Mouse (Mus musculus) natural killer cell, adult 2 months (primary cell): ENCODE results near the gene Emc7.

ENCODE experiments used
- DNase-seq, 2 experiments: peaks; one replicate each; pipeline ENCODE4 v3.0.0; 2022; ENCODE audit warnings: low spot score in 2 of 2

Gene Emc7

DNA sequence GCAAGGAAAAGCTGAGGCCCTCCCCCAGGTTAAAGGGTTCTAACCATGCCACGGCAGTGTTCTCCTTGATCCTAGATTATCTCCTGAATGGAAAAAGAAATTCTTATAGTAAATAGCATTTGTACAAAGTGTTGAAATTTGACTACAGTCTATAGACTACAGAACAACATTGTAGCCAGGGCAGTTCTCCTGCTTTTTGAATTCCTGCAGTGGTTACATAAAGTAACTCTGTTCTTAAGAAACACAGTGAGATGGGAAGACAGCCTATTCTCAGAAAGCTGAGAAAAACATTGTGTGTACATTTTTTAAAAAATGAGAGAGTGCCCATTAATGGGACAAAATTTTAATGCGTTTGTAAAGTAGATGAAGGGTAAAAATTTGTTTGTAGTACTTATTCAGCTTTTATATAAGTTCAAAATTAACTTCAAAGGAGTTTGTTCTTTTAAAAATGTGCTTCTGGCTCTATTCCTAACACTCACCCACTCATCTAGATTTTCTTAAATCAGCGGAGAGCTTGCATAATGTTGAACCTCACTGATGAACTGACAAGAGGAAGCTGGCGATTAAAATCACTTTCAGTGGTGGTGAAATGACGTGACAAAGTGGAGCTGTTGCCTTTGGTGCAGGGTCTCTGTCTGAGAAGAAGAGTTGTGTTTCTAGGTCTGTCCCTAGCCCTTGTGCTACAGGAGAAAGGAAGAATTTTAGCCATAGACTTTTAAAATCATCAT is 20.4 kb downstream of the Emc7 start:
- DNase-seq, result no peak

DNA sequence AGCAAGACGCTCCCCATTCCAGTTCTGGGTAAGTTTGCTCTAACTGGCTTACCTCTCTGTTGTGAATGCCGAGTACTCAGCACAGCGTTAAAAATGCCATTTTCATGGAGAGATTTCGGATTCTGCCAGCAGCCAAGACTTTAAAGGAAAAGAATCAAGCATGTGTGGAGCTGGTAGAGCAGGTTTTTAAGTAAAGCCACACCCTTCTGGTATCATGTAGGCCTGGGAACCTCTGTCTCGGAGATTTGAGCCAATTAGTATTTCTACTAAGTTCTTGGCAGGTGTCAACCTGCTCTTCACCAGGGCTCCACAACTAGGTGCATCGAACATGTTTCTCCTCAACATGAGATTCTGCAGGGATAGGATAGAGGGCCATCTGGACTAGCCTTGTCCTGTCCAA is 21.8 kb downstream of the Emc7 start:
- DNase-seq, result no peak

DNA sequence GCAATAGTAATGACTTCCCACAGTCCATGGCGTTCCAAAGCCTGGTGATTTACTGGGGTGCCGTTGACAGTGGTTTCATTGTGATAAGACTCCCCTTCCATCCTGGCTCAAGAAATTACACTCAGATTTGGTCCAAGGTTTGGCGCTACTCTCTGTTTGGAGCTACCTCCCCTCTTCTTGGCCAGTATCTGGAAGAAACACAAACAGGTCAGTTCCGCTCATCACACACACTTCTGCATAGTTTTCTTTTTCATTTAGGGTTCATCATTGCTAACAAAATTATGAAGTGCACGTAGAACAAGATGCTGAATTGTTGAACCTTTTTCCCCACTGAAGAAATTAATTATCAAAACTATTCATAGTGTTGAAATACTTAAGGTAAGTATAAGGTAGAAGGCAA is 25.9 kb downstream of the Emc7 start, which contains the start of gene Chrm5:
Gene Chrm5 (minus strand): TSS at position 101 of the 400 bp plus-strand sequence.
- DNase-seq, result no peak

DNA sequence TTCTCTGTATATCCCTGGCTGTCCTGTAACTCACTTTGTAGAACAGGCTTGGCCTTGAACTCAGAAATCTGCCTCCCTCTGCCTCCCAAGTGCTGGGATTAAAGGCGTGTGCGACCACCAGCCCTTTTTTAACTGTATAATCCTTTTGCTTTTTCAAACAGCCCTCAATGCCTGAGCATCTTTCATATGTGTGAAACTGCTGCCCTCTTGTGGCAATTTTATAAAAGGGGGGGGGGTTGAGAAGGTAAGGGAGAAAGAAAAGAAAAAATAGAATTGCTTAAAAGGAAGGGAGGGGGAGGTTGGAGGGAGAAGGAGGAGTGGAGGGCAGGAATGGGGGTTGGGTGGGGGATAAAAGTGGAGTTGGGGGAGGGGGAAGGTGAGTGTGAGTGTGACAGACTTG is 26.8 kb downstream of the Emc7 start:
- peak in 1 of 2 experiments; percentile 17 for DNase-seq

DNA sequence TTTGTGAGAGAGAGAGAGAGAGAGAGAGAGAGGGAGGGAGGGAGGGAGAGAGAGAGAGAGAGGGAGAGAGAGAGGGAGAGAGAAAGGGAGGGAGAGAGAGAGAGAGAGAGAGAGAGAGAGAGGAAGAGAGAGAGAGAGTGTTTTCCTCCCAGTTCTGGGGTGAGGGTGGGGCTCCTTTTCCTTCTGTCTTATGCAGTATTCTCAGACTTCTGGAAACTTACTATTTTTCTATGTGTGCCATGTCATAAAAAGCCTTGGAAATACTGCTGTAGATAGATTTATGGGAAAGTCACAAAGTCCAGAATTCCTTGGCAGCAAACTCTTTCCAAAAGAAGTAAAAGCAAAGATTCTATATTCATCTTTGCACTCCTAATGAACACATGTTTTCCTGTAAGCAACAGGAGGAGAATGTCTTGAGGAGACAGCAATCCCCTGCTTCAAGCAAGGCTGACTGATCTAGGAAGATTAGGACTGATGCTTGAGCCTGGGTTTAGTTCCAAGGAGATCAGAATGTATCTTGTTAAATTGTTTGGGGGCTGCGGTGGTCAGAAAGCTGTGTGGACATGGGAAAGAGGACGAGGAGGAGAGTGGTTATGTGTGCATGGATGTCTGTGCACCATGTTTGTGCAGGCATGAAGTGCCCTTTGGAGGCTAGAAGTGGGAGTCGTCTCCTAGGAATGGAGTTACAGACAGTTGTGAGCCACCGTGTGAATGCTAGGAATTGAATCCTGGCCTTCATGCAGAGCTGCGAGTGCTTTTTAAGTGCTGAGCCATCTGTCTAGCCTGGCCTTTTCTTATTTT is 27.9 kb downstream of the Emc7 start:
- DNase-seq, result no peak

DNA sequence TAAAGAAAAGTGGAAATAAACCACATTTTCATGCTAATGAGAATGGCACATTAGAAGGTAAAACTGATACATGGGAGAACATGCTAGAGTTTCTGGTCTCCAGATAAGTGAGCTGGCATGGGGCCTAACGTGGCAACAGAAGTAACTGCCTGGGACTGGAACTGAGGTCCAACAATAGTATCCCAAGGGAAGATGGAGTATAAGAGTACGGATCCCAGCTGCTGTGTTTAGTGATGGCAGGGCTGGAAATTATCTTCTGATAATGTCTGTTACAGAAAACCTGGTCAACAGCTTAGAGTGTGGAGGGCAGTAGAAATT is 28.5 kb downstream of the Emc7 start:
- no peak for DNase-seq

DNA sequence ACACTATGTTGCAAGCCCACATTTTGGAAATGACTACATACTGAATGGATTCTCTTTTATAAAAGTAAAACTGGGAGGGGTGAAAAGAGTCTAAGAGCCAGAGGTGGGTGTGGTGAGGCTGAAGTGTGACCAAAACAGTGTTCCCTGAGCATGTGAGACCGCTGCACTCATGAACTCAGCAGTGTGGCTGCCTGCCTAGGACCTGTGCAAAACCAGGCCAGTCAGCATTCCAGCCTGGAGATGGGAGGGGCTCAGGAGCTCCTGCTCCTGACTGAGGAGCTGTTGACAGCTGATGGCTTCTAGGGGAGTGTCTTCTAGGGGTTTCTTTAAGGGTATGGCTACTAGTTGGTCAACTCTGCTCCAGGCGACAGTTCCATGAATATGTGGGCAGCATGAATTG is 30.1 kb downstream of the Emc7 start:
- no peak for DNase-seq

DNA sequence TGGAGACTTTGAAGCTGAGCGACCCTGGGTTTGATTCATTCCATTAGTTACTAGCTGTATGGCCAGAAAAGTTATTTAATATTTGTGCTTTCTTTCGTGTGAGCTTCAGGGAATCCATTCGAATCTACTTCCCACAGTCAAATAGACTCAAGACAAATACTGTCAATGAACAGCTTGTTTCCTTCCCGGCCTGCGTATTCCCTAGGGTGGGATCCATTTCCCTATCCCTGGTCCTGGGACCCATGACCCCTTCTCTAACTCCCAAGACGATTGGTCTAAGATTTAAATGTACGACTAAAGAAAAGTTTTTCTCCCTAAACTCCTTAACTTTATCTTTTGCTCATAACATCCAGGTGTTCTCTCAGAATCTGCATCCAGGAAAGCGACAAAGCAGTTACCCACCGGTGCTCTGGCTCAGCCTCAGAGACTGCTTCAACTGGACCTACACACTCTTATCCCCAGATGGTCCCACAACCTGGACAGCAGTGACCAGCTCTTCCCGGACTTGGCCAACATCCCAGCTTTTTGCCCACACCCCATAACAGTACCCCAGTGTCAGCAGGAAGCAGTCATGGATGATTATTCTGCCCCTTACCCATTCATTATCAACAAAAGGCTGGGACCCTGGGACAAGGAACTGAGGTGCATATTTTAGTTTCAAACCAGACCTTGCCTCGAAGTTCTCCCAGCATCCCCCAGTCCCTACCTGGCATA is 35.8 kb downstream of the Emc7 start:
- no peak for DNase-seq

DNA sequence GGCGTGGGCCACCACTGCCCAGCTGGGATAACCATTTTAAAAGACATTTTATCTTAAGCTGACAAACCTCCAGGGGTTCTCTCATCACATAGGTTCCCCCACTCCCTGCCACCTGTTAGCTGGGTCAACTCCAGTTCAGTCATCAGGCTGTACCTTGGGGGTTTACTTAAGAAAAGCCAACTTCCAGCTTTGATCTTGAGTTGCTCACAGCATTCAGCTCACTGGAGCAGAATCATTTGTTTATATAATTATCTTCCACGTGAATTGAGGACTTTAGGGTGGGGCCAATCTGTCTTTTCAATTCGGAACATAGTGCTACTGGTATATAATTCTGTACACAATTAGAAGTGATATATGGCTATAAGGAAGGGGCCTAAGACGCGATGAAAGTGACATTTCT is 36.8 kb downstream of the Emc7 start:
- DNase-seq, result no peak

DNA sequence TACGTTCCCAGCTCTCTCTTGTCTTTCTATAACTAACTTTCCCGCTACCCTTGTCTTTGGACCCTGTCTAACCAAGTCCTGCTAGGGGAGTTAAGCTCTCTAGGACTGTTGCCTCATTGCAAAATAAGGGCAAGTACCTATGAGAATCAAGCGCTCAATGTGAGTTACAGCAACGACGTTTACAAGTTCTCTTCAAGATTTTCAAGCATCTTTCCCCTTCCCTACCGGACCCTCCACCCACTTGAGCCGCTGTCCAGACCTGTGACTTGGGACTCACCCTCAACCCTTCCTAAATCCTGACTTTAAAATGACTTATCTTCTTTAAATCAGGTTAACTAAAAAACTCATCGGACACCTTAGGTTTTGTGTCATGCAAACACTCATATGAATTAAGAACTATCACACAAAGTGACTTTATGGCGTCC is 37.6 kb downstream of the Emc7 start:
- peak in 1 of 2 experiments; percentile 10 for DNase-seq

DNA sequence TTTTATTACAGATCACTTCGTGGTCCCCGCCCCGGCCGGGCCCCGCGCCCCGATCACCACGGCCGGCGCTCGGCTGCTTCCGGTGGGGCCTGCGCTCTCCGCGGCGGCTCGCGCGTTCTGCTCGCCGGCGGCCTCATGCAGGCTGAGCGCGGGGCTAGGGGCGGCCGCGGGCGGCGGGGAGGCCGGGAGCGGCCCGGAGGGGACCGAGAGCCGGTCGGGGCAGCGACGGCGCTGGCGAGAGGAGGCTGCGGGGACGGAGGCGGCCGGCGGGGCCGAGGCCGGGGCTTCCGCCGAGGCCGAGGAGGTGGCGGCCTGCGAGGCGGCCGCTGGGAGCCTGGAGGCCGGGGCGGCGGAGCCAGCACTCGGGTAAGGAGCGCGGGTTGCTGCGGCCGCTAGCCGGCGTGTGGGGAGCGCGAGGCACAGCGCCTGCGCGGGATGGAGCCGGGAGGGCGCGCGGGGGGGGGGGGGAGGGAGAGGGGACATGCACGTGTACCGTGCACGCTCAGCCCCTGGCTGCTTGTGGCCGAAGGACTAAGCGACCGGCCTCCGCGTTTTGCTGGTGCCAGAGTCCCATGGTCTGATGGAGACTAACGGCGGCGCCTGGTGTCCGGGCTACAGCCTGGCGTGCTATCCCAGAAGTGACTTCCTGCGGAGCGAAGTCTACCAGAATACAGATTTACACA is 38.2 kb downstream of the Emc7 start, which contains the start of gene Aven:
Gene Aven (plus strand): TSS at position 109 of the 683 bp plus-strand sequence.
- DNase-seq, result peak; percentile 64 to 73

DNA sequence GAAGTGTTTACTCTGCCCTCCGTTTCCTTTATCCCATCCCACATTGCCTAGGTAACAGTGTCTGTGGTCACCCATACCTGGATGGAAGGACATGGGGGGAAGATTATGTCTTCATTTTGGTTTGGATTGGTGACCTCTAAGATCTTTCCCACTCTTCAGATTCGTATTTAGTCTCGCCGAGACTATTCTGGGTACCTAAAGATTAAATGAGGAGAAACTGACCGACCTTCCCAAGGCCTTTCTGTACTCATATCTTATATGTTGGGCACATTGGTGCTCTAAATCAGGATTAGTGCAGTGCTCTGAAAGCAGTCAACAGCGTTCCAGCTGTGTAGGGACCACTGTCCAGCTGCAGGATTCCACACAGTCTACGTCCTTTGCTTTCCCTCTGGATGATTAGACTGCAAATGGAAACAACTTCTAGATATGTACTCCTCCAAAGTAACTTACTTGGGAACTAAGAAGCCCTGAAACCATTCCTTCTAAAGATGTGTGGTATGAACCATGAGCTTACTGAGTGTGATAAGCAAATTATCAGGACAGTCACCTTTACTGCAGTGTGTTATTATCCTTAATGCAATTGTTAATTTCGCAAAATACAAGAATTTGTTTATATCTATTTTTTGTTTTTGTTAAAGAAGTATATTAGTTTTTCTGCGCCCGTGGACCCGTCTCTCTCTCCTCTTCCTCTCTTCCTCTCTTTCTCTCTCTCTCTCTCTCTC is 38.9 kb downstream of the Emc7 start:
- no peak for DNase-seq

DNA sequence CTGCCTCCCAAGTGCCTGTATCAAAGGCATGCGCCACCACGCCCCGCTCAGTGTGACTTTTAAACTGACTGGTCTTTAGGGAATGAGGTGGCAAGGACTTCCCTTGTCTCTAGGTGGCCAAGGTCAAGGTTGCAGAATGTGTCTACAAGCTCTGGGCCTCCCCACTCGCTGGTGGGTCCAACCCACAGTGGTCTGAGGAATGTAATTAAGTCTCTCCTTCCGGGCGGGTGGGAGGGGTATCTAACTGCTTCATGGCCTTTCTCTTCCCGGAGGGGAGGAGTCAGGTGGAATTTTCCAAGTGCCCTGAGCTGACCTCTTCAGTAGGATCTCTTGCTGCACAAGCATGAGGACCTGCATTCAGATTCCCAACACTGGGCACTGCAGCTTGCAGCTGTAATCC is 43.1 kb downstream of the Emc7 start:
- no peak for DNase-seq

DNA sequence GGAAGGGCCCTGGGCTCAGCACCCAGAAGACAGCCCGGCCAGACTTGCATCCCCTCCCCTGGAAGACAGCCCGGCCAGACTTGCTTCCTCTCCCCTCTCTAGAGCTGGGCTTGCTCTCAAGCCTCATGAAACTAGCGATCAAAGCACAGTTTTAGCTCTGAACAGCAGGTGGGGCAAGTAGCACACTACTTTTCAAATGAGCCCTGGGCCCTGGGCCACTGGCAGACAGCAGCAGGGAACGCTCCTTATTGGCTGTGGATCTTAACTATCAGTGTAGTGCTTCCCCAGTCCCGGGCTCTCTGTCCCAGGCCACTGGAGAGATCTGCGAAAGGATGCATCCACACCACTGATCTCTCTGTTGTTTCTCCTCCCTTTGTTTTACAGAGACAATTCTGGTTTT is 46.4 kb downstream of the Emc7 start:
- peak; percentile 55 to 62 for DNase-seq

DNA sequence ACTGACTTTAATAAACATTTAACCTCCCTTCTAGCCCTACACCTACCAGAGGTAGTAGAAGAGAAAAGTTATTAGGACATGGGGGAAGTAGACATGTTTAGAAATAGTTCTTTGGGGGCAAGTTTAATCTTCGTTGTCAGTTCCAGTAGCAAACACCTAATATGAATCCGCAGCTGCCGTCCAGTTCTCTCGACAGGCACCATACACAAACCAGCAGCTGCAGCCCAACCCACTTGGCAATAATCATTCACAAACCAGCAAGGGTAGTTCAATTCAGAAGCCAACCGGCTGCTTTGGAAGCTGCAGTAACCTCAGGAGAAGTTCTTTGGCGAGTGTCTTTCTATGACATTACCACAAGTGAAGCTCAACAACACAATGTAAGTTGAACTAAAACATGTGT is 49.2 kb downstream of the Emc7 start:
- DNase-seq, result no peak

DNA sequence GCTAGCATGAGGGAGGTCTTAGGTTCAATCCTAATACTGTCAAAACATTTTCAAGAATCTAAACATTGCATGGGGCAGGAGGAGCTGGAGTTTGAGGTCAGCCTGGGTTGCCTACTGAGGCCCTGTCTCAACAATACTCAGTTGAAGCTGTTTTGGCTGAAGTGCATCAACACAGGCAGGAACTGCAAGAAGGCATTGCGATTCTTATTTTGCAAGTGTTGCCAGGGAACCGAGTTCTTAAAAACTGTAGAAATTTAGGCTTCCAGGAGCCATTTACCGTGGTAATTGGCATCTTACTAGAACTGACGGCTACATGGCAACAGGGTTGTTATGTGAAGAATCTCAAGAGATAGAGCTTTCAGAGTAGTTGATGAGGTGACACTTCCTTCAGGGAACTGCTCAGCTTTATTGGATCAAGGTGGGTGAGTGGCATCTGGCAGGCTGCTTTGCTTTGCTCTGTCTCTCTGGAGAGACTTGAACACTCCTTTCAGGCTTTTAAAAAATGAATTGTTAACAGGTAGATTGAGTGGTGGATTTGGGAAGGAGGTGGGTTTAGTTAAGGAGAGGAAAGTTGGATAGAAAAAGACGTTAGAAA is 52.1 kb downstream of the Emc7 start:
- no peak for DNase-seq

DNA sequence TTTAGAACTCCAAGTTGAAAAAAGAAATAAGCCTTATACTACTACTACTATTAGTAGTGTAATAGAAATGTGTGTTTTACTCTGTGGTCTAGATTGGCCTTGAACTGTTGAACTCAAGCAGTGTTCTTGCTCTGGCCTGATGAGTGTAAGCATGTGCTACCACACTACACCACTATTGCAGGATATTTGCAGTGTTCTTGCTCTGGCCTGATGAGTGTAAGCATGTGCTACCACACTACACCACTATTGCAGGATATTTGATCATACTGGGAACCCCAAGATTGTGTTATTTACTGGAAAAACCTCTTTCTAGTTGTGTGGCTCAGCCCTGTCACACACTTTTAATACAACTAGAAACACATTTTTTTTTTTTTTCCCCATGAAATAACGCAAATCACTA is 52.6 kb downstream of the Emc7 start:
- no peak for DNase-seq

DNA sequence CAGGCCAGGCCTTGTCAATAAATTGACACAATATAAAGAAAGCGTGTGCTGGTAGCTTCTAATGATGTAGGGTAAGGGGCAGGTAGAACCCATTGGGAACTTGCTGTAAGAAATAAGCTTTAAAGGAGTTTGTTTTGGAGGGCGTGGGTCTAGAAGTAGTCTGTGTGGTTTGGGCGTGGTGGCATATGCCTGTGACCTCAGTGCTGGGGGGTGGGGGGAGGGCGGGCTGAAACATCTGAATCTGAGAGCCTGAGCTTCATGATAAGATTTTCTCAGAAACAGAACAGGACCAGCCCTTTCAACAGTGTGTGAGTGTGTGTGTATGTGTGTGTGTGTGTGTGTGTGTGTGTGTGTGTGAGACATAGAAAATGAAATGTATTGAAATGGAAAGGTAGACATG is 55.3 kb downstream of the Emc7 start:
- DNase-seq, result peak; percentile 39 to 40

DNA sequence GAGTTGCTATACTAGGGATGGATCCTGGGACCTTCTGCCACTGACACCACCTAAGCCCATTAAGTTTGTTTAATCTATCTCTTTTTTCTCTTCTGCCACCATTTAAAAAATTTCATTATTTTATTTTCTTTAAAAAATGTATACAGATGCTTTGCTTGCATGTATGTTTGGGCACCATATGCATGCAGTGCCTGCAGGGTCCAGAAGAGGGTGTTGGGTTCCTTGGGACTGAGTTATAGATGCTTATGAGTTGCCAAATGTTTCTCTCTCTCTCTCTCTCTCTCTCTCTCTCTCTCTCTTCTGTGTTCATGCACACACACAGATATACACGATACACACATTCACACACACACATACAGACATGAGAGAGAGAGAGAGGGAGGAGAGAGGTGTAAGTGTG is 58.2 kb downstream of the Emc7 start:
- DNase-seq, result no peak

DNA sequence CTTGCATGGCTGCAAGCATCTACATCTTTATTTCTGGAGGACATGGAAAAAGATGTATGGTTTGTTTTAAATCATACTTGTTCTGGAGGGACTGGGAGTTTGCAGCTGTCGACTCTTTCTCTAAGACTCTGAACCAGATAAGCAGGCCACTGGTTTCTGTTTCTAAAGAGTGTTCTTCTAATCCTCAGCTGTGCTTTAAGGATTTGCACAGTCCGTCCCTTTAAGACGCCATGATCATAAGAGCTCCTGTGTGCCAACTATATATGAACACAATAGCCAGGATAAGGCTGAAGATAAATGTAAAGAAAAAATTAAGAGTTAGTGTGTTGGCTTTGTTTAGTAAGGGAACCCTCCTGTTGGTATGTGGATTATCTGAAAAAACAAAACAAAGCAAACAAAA is 61.9 kb downstream of the Emc7 start:
- no peak for DNase-seq

DNA sequence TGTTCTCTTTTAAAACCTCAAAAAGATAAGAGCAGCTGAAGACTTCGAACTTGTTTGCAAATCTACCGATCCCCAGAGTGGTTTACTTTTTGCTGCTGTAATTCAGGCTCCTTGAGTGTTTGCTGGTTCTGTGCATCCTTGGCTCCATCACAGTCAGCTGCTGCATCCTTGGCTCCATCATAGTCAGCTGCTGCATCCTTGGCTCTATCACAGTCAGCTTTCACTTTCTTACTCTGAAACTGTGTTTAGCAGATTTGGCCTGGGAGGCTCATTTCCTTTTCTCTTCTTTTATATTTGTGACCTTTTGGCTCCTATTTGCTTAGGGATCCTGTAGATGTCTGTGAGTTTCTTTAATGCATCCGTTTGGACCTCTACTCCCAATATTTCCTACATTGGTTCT is 62.4 kb downstream of the Emc7 start:
- DNase-seq, result no peak
